Mouse (Mus musculus) intestine, embryonic 14.5 days (tissue): ENCODE results near the gene Higd1b. TPM values are rescaled to one million over a fixed set of nuclear protein-coding genes. Genes with fewer than 3 reads are reported as not detected.

Experiments used
- ATAC-seq: fragments of 200-750 bp; cut with Nextera tagmentation; replicated peaks from 2 replicates; pipeline ENCODE4 v1.8.0; 2017; ENCODE audit warnings: low read depth, moderate number of reproducible peaks, moderate TSS enrichment, moderate library complexity; ENCODE audit not compliant: low FRiP score, low TSS enrichment
- DNase-seq: peaks from one replicate; pipeline ENCODE4 v3.0.0-alpha.2; 2018; ENCODE audit warnings: low spot score
- H3K27ac ChIP-seq: fragments of 300-500 bp; sonication (generic); 2 replicates; pipeline ENCODE4 v1.5.1; 2014; ENCODE audit warnings: low read depth, mild to moderate bottlenecking, control low read depth
- H3K27me3 ChIP-seq: fragments of 300-500 bp; sonication (generic); replicated peaks from 2 replicates; pipeline ENCODE4 v1.6.1; 2014; ENCODE audit warnings: low read length, control low read depth; ENCODE audit not compliant: control insufficient read depth, insufficient read depth
- H3K36me3 ChIP-seq: fragments of 300-500 bp; sonication (generic); 2 replicates; pipeline ENCODE4 v1.6.1; 2014; ENCODE audit warnings: low read length, control low read depth; ENCODE audit not compliant: control insufficient read depth, insufficient read depth
- H3K4me1 ChIP-seq: fragments of 300-500 bp; sonication (generic); replicated peaks from 2 replicates; pipeline ENCODE4 v1.6.1; 2014; ENCODE audit warnings: low read length, control low read depth, mixed read lengths; ENCODE audit not compliant: control insufficient read depth, insufficient read depth
- H3K4me2 ChIP-seq: fragments of 300-500 bp; sonication (generic); 2 replicates; pipeline ENCODE4 v1.6.1; 2014; ENCODE audit warnings: low read length
- H3K4me3 ChIP-seq: fragments of 300-500 bp; sonication (generic); 2 replicates; pipeline ENCODE4 v1.5.1; 2014; ENCODE audit warnings: low read depth, low read length, control low read depth, mixed read lengths
- H3K9ac ChIP-seq: fragments of 300-500 bp; sonication (generic); 2 replicates; pipeline ENCODE4 v1.6.1; 2014; ENCODE audit warnings: mild to moderate bottlenecking, low read length
- H3K9me3 ChIP-seq: fragments of 300-500 bp; sonication (generic); 2 replicates; pipeline ENCODE4 v1.6.1; 2016; ENCODE audit warnings: low read length, control low read depth; ENCODE audit not compliant: control insufficient read depth
- WGBS: fragments of 180-500 bp; shearing (Covaris S2); extraction: QIAGEN DNeasy Blood & Tissue Kit; methylation state at CpG from one replicate; pipeline ENCODE4 v1.1.7; 2014; 5-methylcytosine and 5-hydroxymethylcytosine counted together
- polyA plus RNA-seq: library from polyadenylated mRNA; unstranded; fragments of >200 nt; fragmentation: Nextera tagmentation; extraction: Ambion mirVana; gene quantifications from 2 replicates; pipeline ENCODE4 v1.2.1, GENCODE M21; 2014

The Higd1b gene
- polyA plus RNA-seq, 1 experiment from 2014 or later: not detected

- WGBS: 61% methylated on average over 18 of the region's 18 CpGs
- Histone ChIP-seq H3K4me1 (no peaks in the 10 kb centered on the region), H3K9me3 (no peaks in the 10 kb centered on the region), H3K4me2 (no peak overlapping the region), H3K9ac (no peak overlapping the region), H3K4me3 (no peak overlapping the region), H3K27me3 (no peaks in the 10 kb centered on the region), H3K36me3 (peaks cover 11% of the 10 kb centered on the region), H3K27ac (no peak overlapping the region)
- ATAC-seq (no peak), DNase-seq (no peak)
Observed at GRCm38 (mm10) chr11:102832700-102833297, 2.9 kb upstream of the Higd1b start.

DNA sequence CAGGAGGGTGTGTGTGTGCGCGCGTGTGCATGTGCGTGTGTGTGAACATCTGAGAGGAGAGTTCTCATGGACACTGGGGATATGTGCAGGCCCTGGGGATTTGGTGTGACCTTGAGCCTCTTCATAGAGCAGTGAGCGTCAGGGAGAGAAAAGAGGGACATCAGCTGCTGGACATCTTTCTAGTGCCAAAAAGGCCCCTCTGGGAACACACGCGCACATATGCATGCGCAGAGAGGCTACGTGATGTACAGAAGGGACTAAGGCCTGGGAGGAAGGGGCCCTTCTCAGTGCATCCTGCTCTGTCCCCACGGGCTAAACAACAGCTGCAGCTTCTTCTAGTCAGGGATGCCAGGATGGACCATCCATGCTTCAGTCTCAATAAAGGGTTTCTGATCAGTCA lies 1.4 kb upstream of the Higd1b start:
- ATAC-seq (no peak), DNase-seq (no peak)

GRCm38 (mm10) chr11:102836146-102836545 lies 497 bp downstream of the Higd1b start:
- H3K9ac ChIP-seq: no peak overlapping the region
- H3K4me2 ChIP-seq: no peak overlapping the region
- no peak overlapping the region for H3K27ac ChIP-seq
- WGBS: 88% methylated on average over 9 of the region's 9 CpGs
- H3K4me1 ChIP-seq: no peaks in the 10 kb centered on the region
- H3K9me3 ChIP-seq: no peaks in the 10 kb centered on the region
- ATAC-seq (no peak), DNase-seq (no peak)
- no peak overlapping the region for H3K4me3 ChIP-seq
- H3K27me3 ChIP-seq: no peaks in the 10 kb centered on the region
- H3K36me3 ChIP-seq: peaks cover 39% of the 10 kb centered on the region

More for the DNA sequence above, 1.4 kb upstream of the Higd1b start:
- H3K27ac ChIP-seq: no peak overlapping the region
- no peaks in the 10 kb centered on the region for H3K27me3 ChIP-seq
- H3K4me2 ChIP-seq: no peak overlapping the region
- no peak overlapping the region for H3K9ac ChIP-seq
- H3K9me3 ChIP-seq: no peaks in the 10 kb centered on the region
- H3K4me1 ChIP-seq: no peaks in the 10 kb centered on the region
- 90% methylated on average over 10 of the region's 10 CpGs for WGBS
- peaks cover 25% of the 10 kb centered on the region for H3K36me3 ChIP-seq
- H3K4me3 ChIP-seq: no peak overlapping the region

GRCm38 (mm10) chr11:102837385-102837784 lies 1.7 kb downstream of the Higd1b start:
- H3K9me3 ChIP-seq: no peaks in the 10 kb centered on the region
- peaks cover 51% of the 10 kb centered on the region for H3K36me3 ChIP-seq

DNA sequence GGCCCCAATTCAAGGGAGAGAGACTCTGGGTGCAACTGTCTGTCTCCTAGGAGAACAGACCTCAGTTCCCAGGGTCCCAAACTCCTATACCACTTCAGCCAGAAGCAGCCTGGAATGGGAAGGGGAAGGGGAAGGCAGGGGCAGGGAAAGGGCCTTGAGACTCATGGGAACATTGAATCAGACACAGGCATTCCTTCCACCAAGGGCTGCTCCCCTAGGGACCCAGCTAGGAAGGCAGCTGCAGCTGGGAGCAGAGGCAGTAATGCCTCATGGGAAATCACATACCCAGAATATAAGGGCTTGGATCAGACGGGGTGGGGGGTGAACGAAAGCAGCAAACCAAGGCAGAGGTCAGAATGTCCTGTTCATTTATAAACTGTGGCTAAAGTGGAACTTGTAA lies 2.5 kb downstream of the Higd1b start:
- no peak overlapping the region for H3K27ac ChIP-seq
- H3K9ac ChIP-seq: no peak overlapping the region
- no peak overlapping the region for H3K4me3 ChIP-seq
- DNase-seq: no peak
- WGBS: 87% methylated on average over 2 of the region's 2 CpGs
- H3K4me1 ChIP-seq: no peaks in the 10 kb centered on the region
- no peaks in the 10 kb centered on the region for H3K9me3 ChIP-seq
- H3K27me3 ChIP-seq: no peaks in the 10 kb centered on the region
- H3K36me3 ChIP-seq: peaks cover 59% of the 10 kb centered on the region
- ATAC-seq: no peak
- no peak overlapping the region for H3K4me2 ChIP-seq

More at GRCm38 (mm10) chr11:102837385-102837784, 1.7 kb downstream of the Higd1b start:
- Histone ChIP-seq H3K4me1 (no peaks in the 10 kb centered on the region), H3K4me3 (no peak overlapping the region), H3K4me2 (no peak overlapping the region), H3K9ac (no peak overlapping the region), H3K27me3 (no peaks in the 10 kb centered on the region), H3K27ac (no peak overlapping the region)
- DNase-seq (no peak), ATAC-seq (no peak)
- 86% methylated on average over 1 of the region's 1 CpGs for WGBS

DNA sequence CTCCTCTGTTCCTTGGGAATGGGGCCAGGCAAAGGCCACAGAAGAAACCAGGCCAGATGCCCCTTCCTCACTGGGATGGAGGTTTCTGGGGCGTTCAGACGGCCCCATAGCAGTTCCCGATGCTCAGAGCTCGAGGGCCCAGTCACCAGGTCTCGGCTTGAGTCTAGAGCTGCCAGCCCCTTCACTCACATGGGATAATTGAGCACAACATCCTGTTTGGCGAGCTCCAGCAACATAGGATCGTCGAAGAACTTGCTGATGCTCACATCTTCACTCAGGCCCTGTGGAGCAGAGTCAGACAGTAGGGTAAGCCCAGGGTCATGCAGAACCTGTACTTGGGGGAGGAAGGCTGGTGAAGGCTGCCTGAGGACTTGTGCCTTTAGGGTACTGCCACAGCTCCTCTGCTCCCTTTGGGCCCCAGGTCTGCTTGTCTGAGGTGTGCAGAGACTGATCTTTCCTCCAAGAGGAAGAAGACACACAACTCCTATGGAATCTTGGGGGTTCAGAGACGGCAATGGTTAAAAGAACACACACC lies 3.0 kb downstream of the Higd1b start:
- Histone ChIP-seq H3K27ac (no peak overlapping the region), H3K36me3 (peaks cover 64% of the 10 kb centered on the region), H3K9me3 (no peaks in the 10 kb centered on the region), H3K27me3 (no peaks in the 10 kb centered on the region), H3K4me1 (no peaks in the 10 kb centered on the region), H3K4me2 (no peak overlapping the region), H3K4me3 (no peak overlapping the region), H3K9ac (no peak overlapping the region)
- no peak for DNase-seq
- ATAC-seq: no peak
- WGBS: 89% methylated on average over 9 of the region's 9 CpGs

- no peak overlapping the region for H3K9ac ChIP-seq
- 78% methylated on average over 10 of the region's 10 CpGs for WGBS
- ATAC-seq: no peak
Observed at GRCm38 (mm10) chr11:102845926-102846325, 10.3 kb downstream of the Higd1b start.

GRCm38 (mm10) chr11:102851883-102852282 lies 16.2 kb downstream of the Higd1b start:
- Histone ChIP-seq H3K9ac (no peak overlapping the region), H3K4me2 (no peak overlapping the region), H3K4me3 (no peak overlapping the region), H3K27me3 (no peaks in the 10 kb centered on the region), H3K36me3 (peaks cover 95% of the 10 kb centered on the region), H3K9me3 (no peaks in the 10 kb centered on the region), H3K27ac (no peak overlapping the region), H3K4me1 (no peaks in the 10 kb centered on the region)
- WGBS: 63% methylated on average over 5 of the region's 5 CpGs
- DNase-seq (peak; percentile 76), ATAC-seq (no peak; the same call in 1 of the 2 replicates)

More at GRCm38 (mm10) chr11:102845926-102846325, 10.3 kb downstream of the Higd1b start:
- Histone ChIP-seq H3K27me3 (no peaks in the 10 kb centered on the region), H3K4me2 (no peak overlapping the region), H3K4me3 (no peak overlapping the region), H3K27ac (no peak overlapping the region), H3K36me3 (peaks cover 99% of the 10 kb centered on the region), H3K9me3 (no peaks in the 10 kb centered on the region), H3K4me1 (no peaks in the 10 kb centered on the region)
- no peak for DNase-seq

GRCm38 (mm10) chr11:102853760-102854159 lies 18.1 kb downstream of the Higd1b start:
- no peak for ATAC-seq
- no peak overlapping the region for H3K9ac ChIP-seq
- H3K27me3 ChIP-seq: no peaks in the 10 kb centered on the region
- H3K4me2 ChIP-seq: no peak overlapping the region
- no peaks in the 10 kb centered on the region for H3K9me3 ChIP-seq
- H3K4me1 ChIP-seq: no peaks in the 10 kb centered on the region
- DNase-seq: no peak
- peaks cover 95% of the 10 kb centered on the region for H3K36me3 ChIP-seq
- no peak overlapping the region for H3K27ac ChIP-seq
- H3K4me3 ChIP-seq: no peak overlapping the region
